Mouse (Mus musculus): ENCODE measurements around the gene Cabp1.

- TF ChIP-seq CTCF (IDR thresholded peaks at IDR 0.05; ENCODE audit: low read depth, low read length) (no peak), POLR2A (IDR thresholded peaks at IDR 0.05; ENCODE audit: insufficient read depth, low read length) (no peak), EP300 (IDR thresholded peaks at IDR 0.05; ENCODE audit: insufficient read depth, low read depth, low read length) (no peak)
These were observed 10.7 kb downstream of the Cabp1 start for GRCm38 (mm10) chr5:115183482-115183881.
